Mouse (Mus musculus): Measurements from ENCODE around the gene Tnfrsf17. TPM values are rescaled to one million over a fixed set of nuclear protein-coding genes. Genes with fewer than 3 reads are reported as not detected.

Tnfrsf17 gene
- polyA plus RNA-seq, 1 experiment: not detected

DNA sequence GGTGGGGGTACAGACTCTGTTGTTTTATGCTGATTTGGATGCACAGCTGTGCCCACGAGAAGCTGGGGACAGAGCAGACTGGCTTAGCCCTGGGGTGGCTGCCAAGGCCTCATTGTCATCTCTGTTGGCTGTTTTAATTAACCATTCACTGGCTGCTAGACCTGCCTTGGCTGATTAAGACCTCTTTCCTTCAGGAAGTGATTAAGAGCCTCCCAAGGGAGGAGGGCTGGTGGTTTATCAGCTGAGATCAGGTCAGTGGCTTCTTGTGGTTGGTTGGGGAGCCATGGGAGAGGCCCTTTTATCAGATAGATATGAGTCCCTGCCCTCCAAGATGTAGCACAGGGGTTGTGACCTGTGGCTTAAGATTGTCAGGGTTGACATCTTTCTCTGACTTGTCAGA, 56.0 kb downstream of the Tnfrsf17 start:
- H3K27ac ChIP-seq (replicated peaks; ENCODE audit: low read depth, low read length): no peak overlapping the region
- no peak overlapping the region for H3K4me3 ChIP-seq (ENCODE audit: insufficient read depth, low read depth, low read length)
- 0 out of 2 replicates have a peak, but pooled peaks cover 5% of the 10 kb centered on the region for H3K4me1 ChIP-seq (ENCODE audit: control insufficient read depth, insufficient read depth, insufficient read length, low read length)

Other genes with a start within 250 kb of the Tnfrsf17 start
- gene Litaf, start 247.7 kb upstream of the Tnfrsf17 start, polyA plus RNA-seq (2012; ENCODE audit: insufficient read depth, insufficient read length, missing spikeins): 15.6 and 17.6 TPM in 2 replicates
- 12.3 and 12.6 TPM in 2 replicates for gene Txndc11, start 179.2 kb upstream of the Tnfrsf17 start, polyA plus RNA-seq (2012; ENCODE audit: insufficient read depth, insufficient read length, missing spikeins)
- 21.5 and 24.2 TPM in 2 replicates for gene Zc3h7a, start 137.4 kb upstream of the Tnfrsf17 start, polyA plus RNA-seq (2012; ENCODE audit: insufficient read depth, insufficient read length, missing spikeins)
- gene Rsl1d1, start 110.5 kb upstream of the Tnfrsf17 start, polyA plus RNA-seq (2012; ENCODE audit: insufficient read depth, insufficient read length, missing spikeins): 49.0 and 53.6 TPM in 2 replicates
- gene Gspt1, start 59.5 kb upstream of the Tnfrsf17 start, polyA plus RNA-seq (2012; ENCODE audit: insufficient read depth, insufficient read length, missing spikeins): 97.8 and 117 TPM in 2 replicates
- gene Snx29, start 9.1 kb downstream of the Tnfrsf17 start, polyA plus RNA-seq (2012; ENCODE audit: insufficient read depth, insufficient read length, missing spikeins): 1.7 and 3.6 TPM in 2 replicates

Measured in brown adipose tissue, adult 24 weeks (tissue).